Mouse (Mus musculus): ENCODE results near the gene Hs1bp3.

Hs1bp3 gene

GRCm38 (mm10) chr12:8365336-8365735 is 52.1 kb downstream of the Hs1bp3 start:
- peak; percentile 61 to 70 for DNase-seq

DNA sequence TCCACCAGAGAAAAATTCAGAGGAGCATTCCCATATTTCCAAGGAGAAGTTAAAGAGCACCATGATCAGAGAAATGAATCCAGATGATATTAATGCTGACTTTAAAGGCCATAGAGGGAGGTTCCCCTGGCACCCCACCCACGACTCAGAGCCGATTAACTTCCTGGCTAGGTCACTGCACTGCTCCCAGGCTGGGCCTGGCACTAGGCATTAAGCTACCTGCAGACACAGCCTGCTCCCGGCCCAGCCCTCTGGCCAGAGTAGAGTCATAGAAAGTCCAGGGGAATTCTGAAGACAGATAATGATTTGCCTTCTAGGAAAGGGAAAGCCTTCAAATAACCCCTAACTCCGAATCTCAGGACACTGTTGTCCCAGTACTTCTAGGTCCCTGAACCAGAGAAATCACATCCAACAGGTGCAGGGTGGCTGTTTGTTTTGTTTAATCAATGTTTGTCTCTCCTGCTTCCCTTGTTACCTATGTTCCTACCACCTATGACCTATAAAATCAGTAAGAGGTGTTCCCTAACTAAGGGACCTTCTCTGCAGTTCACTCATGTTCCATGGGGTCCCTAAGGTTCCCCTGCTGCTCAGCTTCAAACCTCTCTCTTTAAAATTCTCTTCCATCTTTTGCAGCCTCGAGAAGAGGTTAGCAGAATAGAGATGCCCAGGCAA is 52.8 kb downstream of the Hs1bp3 start:
- no peak for DNase-seq

GRCm38 (mm10) chr12:8366688-8367087 is 53.5 kb downstream of the Hs1bp3 start:
- DNase-seq, result no peak

DNA sequence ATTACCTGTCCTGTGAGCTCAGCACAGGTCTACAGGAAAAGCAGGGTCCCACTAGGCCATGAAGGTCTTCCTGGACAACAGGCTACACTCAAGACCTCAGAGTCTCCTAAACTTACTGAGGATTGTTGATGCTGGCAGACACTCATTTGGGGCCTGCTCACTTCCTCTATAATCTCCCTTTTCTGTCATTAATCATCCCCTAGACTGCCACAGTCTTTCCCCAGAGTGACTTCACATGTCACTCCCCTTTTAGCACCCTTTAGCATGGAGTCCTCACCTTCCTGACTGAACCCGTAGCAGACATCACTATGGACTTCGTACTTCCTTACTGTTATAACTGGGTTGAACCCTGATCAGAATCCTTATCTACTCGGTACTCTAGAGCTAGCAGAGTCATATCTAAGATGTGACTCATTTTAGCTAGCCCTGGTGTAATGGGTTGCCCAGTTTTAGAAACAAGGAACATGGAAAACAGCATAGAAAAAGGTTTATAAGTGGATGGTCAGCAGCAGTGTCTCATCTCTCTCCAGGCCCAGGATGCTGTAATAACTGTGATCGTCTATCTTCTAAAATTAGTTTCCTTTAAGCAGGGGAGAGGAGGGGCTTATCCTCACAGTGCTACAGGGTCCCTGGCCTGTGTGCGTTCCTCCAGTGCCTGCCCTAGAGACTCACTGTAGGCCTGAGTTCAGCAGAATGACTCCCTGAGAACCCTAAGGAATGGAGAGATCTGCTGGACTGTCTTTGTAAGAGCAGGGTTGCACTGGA is 58.7 kb downstream of the Hs1bp3 start:
- DNase-seq, result no peak

DNA sequence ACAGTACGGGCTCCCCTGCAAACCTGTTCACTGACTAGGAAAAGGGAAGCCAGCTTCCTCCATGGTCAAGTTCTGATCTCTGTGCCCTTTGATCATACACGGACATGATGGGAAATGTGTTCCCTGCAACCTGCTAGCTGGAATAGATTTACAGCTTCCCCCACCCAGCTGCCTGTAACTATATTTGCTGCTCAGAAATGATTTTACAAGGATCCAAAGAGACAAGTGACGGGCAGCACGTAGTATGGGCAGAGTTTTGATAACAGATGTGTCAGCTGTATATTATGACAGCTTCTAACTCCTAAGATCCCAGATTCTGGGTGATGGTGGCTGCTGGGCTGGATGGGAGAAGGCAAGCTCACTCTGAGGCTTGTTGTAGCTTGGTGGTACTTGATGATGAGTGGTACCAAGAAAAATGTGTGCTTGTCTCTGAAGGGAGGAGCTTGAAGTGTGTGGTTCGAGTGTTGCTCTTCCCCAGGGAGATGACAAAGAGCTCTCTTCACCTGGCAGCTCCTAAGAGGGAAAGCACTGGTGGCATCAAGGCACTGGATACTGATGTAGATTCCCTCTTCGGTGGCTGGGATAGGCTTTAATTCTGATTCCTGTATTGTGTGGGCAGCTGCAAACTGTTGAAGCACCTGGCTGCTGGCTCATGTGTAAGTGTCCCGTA is 59.4 kb downstream of the Hs1bp3 start:
- no peak for DNase-seq

- no peak for DNase-seq
These were observed 60.5 kb downstream of the Hs1bp3 start for GRCm38 (mm10) chr12:8373741-8374140.

GRCm38 (mm10) chr12:8377169-8377568 is 63.9 kb downstream of the Hs1bp3 start:
- DNase-seq, result no peak

DNA sequence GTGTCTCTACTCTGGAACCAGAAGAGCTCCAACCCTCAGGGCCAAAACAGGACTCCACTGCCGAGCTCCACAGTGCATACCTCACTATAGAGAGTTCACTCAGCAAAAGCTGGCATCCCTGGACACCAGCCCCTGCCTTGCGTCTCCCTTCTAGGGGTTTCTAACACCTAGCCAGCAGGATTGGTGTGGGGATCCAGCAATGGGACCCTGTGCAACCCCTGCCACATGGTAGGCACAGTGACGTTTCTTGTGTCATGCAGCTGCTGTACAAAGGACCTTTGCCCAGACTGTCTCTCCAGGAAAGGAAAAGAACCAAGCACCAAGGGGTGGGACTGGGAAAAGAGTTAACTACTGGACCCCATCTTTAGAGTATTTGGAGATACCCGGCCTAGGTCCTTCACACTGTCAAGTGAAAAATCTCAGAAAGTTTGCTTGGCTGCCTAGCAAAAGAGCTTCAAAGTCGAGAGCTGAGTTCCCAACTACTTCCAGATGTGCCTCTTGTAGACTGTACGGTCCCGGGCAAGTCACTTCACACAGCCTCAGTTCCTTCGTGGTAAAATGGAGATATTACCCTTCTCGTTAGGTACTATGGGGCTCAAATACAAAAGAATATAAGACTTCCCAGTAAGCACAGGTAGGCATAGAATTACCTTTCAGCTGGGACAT is 64.9 kb downstream of the Hs1bp3 start:
- DNase-seq, result no peak

GRCm38 (mm10) chr12:8379795-8380521 is 66.7 kb downstream of the Hs1bp3 start:
- peak; percentile 92 to 95 for DNase-seq

DNA sequence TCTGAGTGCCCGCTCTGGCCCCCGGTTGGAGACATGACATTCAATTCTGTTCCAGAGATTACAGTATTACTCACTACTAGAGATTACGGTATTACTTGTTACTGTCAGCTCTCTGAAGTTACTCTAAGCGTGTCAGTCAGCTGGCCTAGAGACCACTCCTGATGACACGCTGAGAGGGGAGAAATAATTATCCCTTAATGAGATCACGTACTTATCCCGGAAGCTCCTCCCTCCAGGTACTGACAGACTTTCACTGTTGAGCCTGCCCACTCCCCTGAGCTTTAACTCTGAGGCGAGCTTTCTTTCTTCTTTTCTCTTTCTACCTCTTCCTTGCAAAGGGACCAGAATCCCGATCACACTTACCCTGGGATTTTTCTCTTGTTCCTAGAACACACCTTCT is 67.7 kb downstream of the Hs1bp3 start:
- no peak for DNase-seq

DNA sequence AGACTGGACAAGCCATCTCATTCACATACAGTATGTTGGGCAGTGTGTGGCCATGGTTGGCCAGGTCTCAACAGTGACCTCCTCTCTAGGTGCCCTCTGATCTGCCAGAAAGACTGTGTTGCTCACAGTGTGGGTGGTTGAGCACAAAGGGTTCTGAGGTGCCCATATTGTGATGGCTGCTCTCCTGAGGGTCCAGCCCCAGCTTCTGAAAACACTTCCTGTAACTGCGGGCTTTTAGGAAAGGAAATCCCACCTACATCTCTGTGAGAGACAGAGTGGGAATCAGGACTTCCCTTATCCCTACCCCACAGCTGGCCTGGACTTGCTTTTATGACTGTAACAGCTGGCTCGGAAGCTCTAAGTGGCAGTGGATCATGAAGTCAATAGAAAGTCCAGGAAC is 68.7 kb downstream of the Hs1bp3 start:
- DNase-seq, result no peak

DNA sequence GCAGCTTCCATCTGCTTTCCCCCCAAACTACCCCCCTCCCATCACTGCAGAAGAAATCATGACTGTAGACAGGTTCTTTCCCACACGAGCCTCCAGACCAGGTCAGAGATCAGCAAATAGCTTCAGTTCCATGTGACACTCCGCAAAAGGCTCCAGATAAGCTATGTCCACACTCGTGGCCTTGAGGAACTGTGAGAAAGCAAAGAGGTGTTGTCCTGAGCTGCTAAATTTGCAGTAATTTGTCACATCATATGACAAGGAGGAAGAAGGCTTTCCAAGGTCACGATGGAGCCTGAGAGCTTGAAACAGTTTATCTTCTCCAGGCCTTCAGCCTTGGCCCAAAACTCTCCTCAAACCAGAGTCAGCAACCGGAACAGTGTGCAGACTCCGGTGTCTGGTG is 70.6 kb downstream of the Hs1bp3 start:
- no peak for DNase-seq

GRCm38 (mm10) chr12:8386451-8387011 is 73.3 kb downstream of the Hs1bp3 start:
- DNase-seq, result peak; percentile 21 to 41

DNA sequence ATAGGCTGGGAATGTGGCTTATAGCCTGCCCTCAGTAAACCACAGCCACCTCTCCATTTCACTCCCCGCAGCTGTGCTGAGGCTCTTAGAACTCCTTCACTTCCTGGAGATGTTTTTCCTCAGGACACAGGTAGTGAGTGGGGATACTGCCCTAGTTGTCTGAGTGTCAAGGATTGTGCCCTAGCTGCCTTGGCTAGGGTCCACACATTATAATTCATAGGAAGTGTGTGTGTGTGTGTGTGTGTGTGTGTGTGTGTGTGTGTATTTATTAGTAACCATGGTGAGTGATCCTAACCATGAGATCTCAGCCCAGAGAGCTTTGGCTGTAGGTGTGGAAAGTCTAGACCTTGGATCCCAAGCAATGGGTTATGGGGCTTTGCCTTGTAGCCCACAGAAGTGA is 74.0 kb downstream of the Hs1bp3 start:
- DNase-seq, result no peak

GRCm38 (mm10) chr12:8388529-8389414 is 75.5 kb downstream of the Hs1bp3 start:
- no peak for DNase-seq

- DNase-seq, result no peak
These were observed 80.0 kb downstream of the Hs1bp3 start for GRCm38 (mm10) chr12:8393226-8393625.

All from lung, adult 18-20 months (tissue).